Mouse (Mus musculus): ENCODE measurements around the gene Khsrp.

DNA sequence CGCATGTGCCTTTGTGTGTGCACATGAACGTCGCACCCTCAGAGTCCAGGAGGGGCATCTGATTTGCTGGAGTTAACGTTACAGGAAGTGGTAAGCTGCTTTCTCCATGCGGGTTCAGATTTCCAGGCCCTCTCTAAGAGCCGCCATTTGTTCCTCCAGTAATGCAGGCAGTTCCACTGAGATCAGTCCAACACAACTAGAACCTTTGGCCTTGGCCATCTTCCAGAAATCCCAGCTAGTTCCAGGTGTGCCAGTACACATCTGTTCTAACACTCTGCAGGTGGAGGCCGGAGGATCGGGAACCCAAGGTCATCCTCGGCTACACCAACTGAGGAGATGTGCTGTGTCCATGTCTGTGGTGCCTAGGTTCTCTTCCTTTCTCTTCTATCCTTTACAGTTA, 46.4 kb downstream of the Khsrp start:
- TF ChIP-seq GATA1 (IDR thresholded peaks at IDR 0.05; ENCODE audit: low read length) (no peak), TAL1 (IDR thresholded peaks at IDR 0.05; ENCODE audit: low read length) (no peak)

Measured in erythroblast, embryonic 14.5 days (primary cell).